Mouse (Mus musculus) midbrain, embryonic 11.5 days (tissue): ENCODE measurements around the gene Zfp40. TPM values are rescaled to one million over a fixed set of nuclear protein-coding genes. Genes with fewer than 3 reads are reported as not detected.
"Not testable (repeated sequence)": the region's sequence is repeated elsewhere in the genome, so short reads cannot be mapped to it uniquely, and the experiment has no call there.

Experiments
- ATAC-seq: fragments of 200-750 bp; cut with Nextera tagmentation; 2 replicates; pipeline ENCODE4 v1.8.0; 2017; ENCODE audit warnings: moderate TSS enrichment, moderate library complexity; ENCODE audit not compliant: low FRiP score
- DNase-seq: peaks from one replicate; pipeline ENCODE4 v3.0.0; 2015; ENCODE audit warnings: low spot score; ENCODE audit errors: missing footprints
- H3K27ac ChIP-seq: fragments of 300-500 bp; sonication (generic); 2 replicates; pipeline ENCODE4 v1.5.1; 2014; ENCODE audit warnings: low read depth, low read length
- H3K27me3 ChIP-seq: fragments of 300-500 bp; sonication (generic); 2 replicates; pipeline ENCODE4 v1.6.1; 2014; ENCODE audit warnings: mild to moderate bottlenecking, low read length, moderate library complexity, mixed read lengths; ENCODE audit not compliant: control insufficient read depth, insufficient read depth
- H3K36me3 ChIP-seq: fragments of 300-500 bp; sonication (generic); 2 replicates; pipeline ENCODE4 v1.6.1; 2014; ENCODE audit warnings: mild to moderate bottlenecking, low read length, moderate library complexity, mixed read lengths; ENCODE audit not compliant: control insufficient read depth, insufficient read depth
- H3K4me1 ChIP-seq: fragments of 300-500 bp; sonication (generic); 2 replicates; pipeline ENCODE4 v1.6.1; 2014; ENCODE audit warnings: low read length; ENCODE audit not compliant: control insufficient read depth, insufficient read depth
- H3K4me2 ChIP-seq: fragments of 300-500 bp; sonication (generic); 2 replicates; pipeline ENCODE4 v1.6.1; 2014; ENCODE audit warnings: mild to moderate bottlenecking, moderate library complexity
- H3K4me3 ChIP-seq: fragments of 300-500 bp; sonication (generic); 2 replicates; pipeline ENCODE4 v1.5.1; 2014; ENCODE audit warnings: low read depth, low read length
- H3K9ac ChIP-seq: fragments of 300-500 bp; sonication (generic); 2 replicates; pipeline ENCODE4 v1.6.1; 2014; ENCODE audit warnings: low read length
- H3K9me3 ChIP-seq: fragments of 300-500 bp; sonication (generic); 2 replicates; pipeline ENCODE4 v1.6.1; 2016; ENCODE audit warnings: low read length; ENCODE audit not compliant: control insufficient read depth
- WGBS: fragments of 180-500 bp; shearing (Covaris S2); extraction: QIAGEN DNeasy Blood & Tissue Kit; methylation state at CpG from one replicate; pipeline ENCODE4 v1.1.7; 2014; 5-methylcytosine and 5-hydroxymethylcytosine counted together
- polyA plus RNA-seq: library from polyadenylated mRNA; unstranded; fragments of >200 nt; fragmentation: Nextera tagmentation; extraction: Ambion mirVana; gene quantifications from 2 replicates; pipeline ENCODE4 v1.2.1, GENCODE M21; 2014

The Zfp40 gene
- polyA plus RNA-seq = 19.0 and 23.7 TPM in 2 replicates

- H3K27ac ChIP-seq = no peak within 1 kb of the TSS
- no peaks in the 10 kb centered on the region for H3K36me3 ChIP-seq
- H3K9ac ChIP-seq = peak within 1 kb of the TSS; percentile 68
- H3K9me3 ChIP-seq = no peaks in the 10 kb centered on the region
- 5% methylated on average over 27 of the region's 27 CpGs for WGBS
- peaks cover 4% of the 10 kb centered on the region; the same call in 1 of the 2 replicates for H3K4me1 ChIP-seq
- H3K4me2 ChIP-seq = peak within 1 kb of the TSS; percentile 53
- no peaks in the 10 kb centered on the region for H3K27me3 ChIP-seq
- H3K4me3 ChIP-seq = peak within 1 kb of the TSS; percentile 57
- ATAC-seq = peak; percentile 100
- peak; percentile 98 for DNase-seq
Measured at GRCm38 (mm10) chr17:23192453-23193379, at the start of gene Zfp40. Zfp40 (minus strand) TSS chr17:23193252.

GRCm38 (mm10) chr17:23218320-23218719, 25.3 kb upstream of the Zfp40 start:
- Histone ChIP-seq H3K27me3 (no peaks in the 10 kb centered on the region), H3K36me3 (no peaks in the 10 kb centered on the region), H3K4me2 (no peak overlapping the region), H3K27ac (no peak overlapping the region), H3K4me1 (no peaks in the 10 kb centered on the region), H3K4me3 (no peak overlapping the region), H3K9me3 (no peaks in the 10 kb centered on the region), H3K9ac (no peak overlapping the region)
- DNase-seq (no peak), ATAC-seq (no peak)
- 93% methylated on average over 2 of the region's 2 CpGs for WGBS

GRCm38 (mm10) chr17:23199856-23200255, 6.8 kb upstream of the Zfp40 start:
- DNase-seq, H3K4me2 ChIP-seq, H3K9me3 ChIP-seq, H3K4me1 ChIP-seq, H3K9ac ChIP-seq, H3K27me3 ChIP-seq, H3K4me3 ChIP-seq, H3K36me3 ChIP-seq, H3K27ac ChIP-seq, ATAC-seq: not testable (repeated sequence)
- WGBS = 3% methylated on average over 1 of the region's 1 CpGs

GRCm38 (mm10) chr17:23193441-23193840, 389 bp upstream of the Zfp40 start:
- peak overlapping the region; percentile 53 for H3K4me2 ChIP-seq
- no peaks in the 10 kb centered on the region for H3K36me3 ChIP-seq
- H3K9me3 ChIP-seq = no peaks in the 10 kb centered on the region
- H3K27ac ChIP-seq = no peak overlapping the region
- DNase-seq (peak; percentile 92), ATAC-seq (peak; percentile 92)
- H3K27me3 ChIP-seq = no peaks in the 10 kb centered on the region
- 1% methylated on average over 11 of the region's 11 CpGs for WGBS
- peak overlapping the region; percentile 39 for H3K4me3 ChIP-seq
- H3K9ac ChIP-seq = peak overlapping the region; percentile 58
- peaks cover 4% of the 10 kb centered on the region; the same call in 1 of the 2 replicates for H3K4me1 ChIP-seq

- Histone ChIP-seq H3K36me3 (peaks cover 6% of the 10 kb centered on the region; the same call in 1 of the 2 replicates), H3K27ac (no peak overlapping the region), H3K4me1 (peaks cover 4% of the 10 kb centered on the region; the same call in 1 of the 2 replicates), H3K9me3 (no peaks in the 10 kb centered on the region), H3K27me3 (no peaks in the 10 kb centered on the region), H3K9ac (no peak overlapping the region), H3K4me2 (no peak overlapping the region), H3K4me3 (no peak overlapping the region)
- 89% methylated on average over 2 of the region's 2 CpGs for WGBS
- DNase-seq = no peak
- no peak for ATAC-seq
Measured at GRCm38 (mm10) chr17:23187680-23188079, 5.4 kb downstream of the Zfp40 start.

Other genes starting within 250 kb of the Zfp40 start
- not detected in 2 replicates for gene Vmn2r-ps130, start 132.1 kb downstream of the Zfp40 start, polyA plus RNA-seq
- not detected in 2 replicates for gene Vmn2r114, start 119.3 kb upstream of the Zfp40 start, polyA plus RNA-seq
- not detected in 2 replicates for gene Vmn2r115, start 150.5 kb upstream of the Zfp40 start, polyA plus RNA-seq
- gene Vmn2r116, start 191.4 kb upstream of the Zfp40 start, polyA plus RNA-seq = not detected in 2 replicates